Mouse (Mus musculus): ENCODE results near the gene Osbpl10. TPM values are rescaled to one million over a fixed set of nuclear protein-coding genes. Genes with fewer than 3 reads are reported as not detected.

The Osbpl10 gene
- polyA plus RNA-seq, 1 experiment: 8.3 TPM

DNA sequence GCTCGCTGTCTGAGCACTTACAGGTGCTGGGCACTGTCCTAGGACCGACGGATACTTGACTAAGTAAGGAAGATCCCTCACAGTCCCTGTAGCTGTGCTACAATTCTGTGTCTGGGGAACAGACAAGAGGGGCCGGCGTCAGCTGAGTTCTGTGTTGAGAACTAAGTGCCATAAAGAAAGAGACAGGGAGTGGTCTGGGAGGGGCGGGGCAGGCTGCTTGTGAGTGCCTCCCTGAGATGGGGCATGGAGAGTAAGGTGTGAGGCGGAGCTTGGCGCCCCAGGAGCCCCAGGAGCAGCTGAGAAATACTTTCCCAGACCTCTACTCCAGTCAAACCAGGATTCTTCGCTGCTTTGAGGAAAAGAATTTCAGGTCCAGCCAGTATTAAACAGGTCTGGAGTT is 239.6 kb downstream of the Osbpl10 start:
- TF ChIP-seq CTCF (IDR thresholded peaks at IDR 0.05; ENCODE audit: low read depth, low read length): no peak
- H3K4me1 ChIP-seq (ENCODE audit: control insufficient read depth, insufficient read depth, low read length): peaks cover 3% of the 10 kb centered on the region
- H3K27ac ChIP-seq (ENCODE audit: insufficient read depth, low read length): no peak overlapping the region
- H3K9me3 ChIP-seq (replicated peaks; ENCODE audit: control insufficient read depth, insufficient read depth, low read length, poor library complexity, severe bottlenecking): no peaks in the 10 kb centered on the region
- H3K27me3 ChIP-seq (ENCODE audit: control insufficient read depth, insufficient read depth, low read length, poor library complexity, severe bottlenecking): no peaks in the 10 kb centered on the region
- H3K9ac ChIP-seq (ENCODE audit: low read depth, poor library complexity, severe bottlenecking): no peak overlapping the region
- no peak overlapping the region for H3K4me3 ChIP-seq (ENCODE audit: low read depth, low read length)
- H3K36me3 ChIP-seq (ENCODE audit: control insufficient read depth, insufficient read depth, low read length, poor library complexity, severe bottlenecking): no peaks in the 10 kb centered on the region

GRCm38 (mm10) chr9:115220466-115220865 is 242.1 kb downstream of the Osbpl10 start:
- H3K9me3 ChIP-seq (replicated peaks; ENCODE audit: control insufficient read depth, insufficient read depth, low read length, poor library complexity, severe bottlenecking): no peaks in the 10 kb centered on the region
- no peak overlapping the region for H3K4me3 ChIP-seq (ENCODE audit: low read depth, low read length)
- H3K36me3 ChIP-seq (ENCODE audit: control insufficient read depth, insufficient read depth, low read length, poor library complexity, severe bottlenecking): no peaks in the 10 kb centered on the region
- H3K9ac ChIP-seq (ENCODE audit: low read depth, poor library complexity, severe bottlenecking): no peak overlapping the region
- TF ChIP-seq POLR2A (IDR thresholded peaks at IDR 0.05; ENCODE audit: insufficient read depth, low read length) (no peak), CTCF (IDR thresholded peaks at IDR 0.05; ENCODE audit: low read depth, low read length) (no peak), EP300 (IDR thresholded peaks at IDR 0.05; ENCODE audit: insufficient read depth, low read depth, low read length) (no peak)
- peaks cover 3% of the 10 kb centered on the region for H3K4me1 ChIP-seq (ENCODE audit: control insufficient read depth, insufficient read depth, low read length)
- no peak overlapping the region for H3K27ac ChIP-seq (ENCODE audit: insufficient read depth, low read length)
- H3K27me3 ChIP-seq (ENCODE audit: control insufficient read depth, insufficient read depth, low read length, poor library complexity, severe bottlenecking): no peaks in the 10 kb centered on the region

GRCm38 (mm10) chr9:115221265-115221664 is 242.9 kb downstream of the Osbpl10 start:
- Histone ChIP-seq H3K4me1 (ENCODE audit: control insufficient read depth, insufficient read depth, low read length) (no peaks in the 10 kb centered on the region), H3K27me3 (ENCODE audit: control insufficient read depth, insufficient read depth, low read length, poor library complexity, severe bottlenecking) (no peaks in the 10 kb centered on the region), H3K27ac (ENCODE audit: insufficient read depth, low read length) (no peak overlapping the region), H3K9me3 (replicated peaks; ENCODE audit: control insufficient read depth, insufficient read depth, low read length, poor library complexity, severe bottlenecking) (no peaks in the 10 kb centered on the region), H3K4me3 (ENCODE audit: low read depth, low read length) (no peak overlapping the region), H3K9ac (ENCODE audit: low read depth, poor library complexity, severe bottlenecking) (no peak overlapping the region), H3K36me3 (ENCODE audit: control insufficient read depth, insufficient read depth, low read length, poor library complexity, severe bottlenecking) (no peaks in the 10 kb centered on the region)
- TF ChIP-seq CTCF (IDR thresholded peaks at IDR 0.05; ENCODE audit: low read depth, low read length) (no peak), POLR2A (IDR thresholded peaks at IDR 0.05; ENCODE audit: insufficient read depth, low read length) (no peak), EP300 (IDR thresholded peaks at IDR 0.05; ENCODE audit: insufficient read depth, low read depth, low read length) (no peak)

GRCm38 (mm10) chr9:115224744-115225354 is 246.5 kb downstream of the Osbpl10 start:
- Histone ChIP-seq H3K4me1 (ENCODE audit: control insufficient read depth, insufficient read depth, low read length) (no peaks in the 10 kb centered on the region), H3K27ac (ENCODE audit: insufficient read depth, low read length) (no peak overlapping the region), H3K4me3 (ENCODE audit: low read depth, low read length) (no peak overlapping the region), H3K27me3 (ENCODE audit: control insufficient read depth, insufficient read depth, low read length, poor library complexity, severe bottlenecking) (no peaks in the 10 kb centered on the region), H3K9me3 (replicated peaks; ENCODE audit: control insufficient read depth, insufficient read depth, low read length, poor library complexity, severe bottlenecking) (no peaks in the 10 kb centered on the region), H3K36me3 (ENCODE audit: control insufficient read depth, insufficient read depth, low read length, poor library complexity, severe bottlenecking) (no peaks in the 10 kb centered on the region), H3K9ac (ENCODE audit: low read depth, poor library complexity, severe bottlenecking) (no peak overlapping the region)
- TF ChIP-seq CTCF (IDR thresholded peaks at IDR 0.05; ENCODE audit: low read depth, low read length) (no peak), EP300 (IDR thresholded peaks at IDR 0.05; ENCODE audit: insufficient read depth, low read depth, low read length) (no peak), POLR2A (IDR thresholded peaks at IDR 0.05; ENCODE audit: insufficient read depth, low read length) (no peak)

DNA sequence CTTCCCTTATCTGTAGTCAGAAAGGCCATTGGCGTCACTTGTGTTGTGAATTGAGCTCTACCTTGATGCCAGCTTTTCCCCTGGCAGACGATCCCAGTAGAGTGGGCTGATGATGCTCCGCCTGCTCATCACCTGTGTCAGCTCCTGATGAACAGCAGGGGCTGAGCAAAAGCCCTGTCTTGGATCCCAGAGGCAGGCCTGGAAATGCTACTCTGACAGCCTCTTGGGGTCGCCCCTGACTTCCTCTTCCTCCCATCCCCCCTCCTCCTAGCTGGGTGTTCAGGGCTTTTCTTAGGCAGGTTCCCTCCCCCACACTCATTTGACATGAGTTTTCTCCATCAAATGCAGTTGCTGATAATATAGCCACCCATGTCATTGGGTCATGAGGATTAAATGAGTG is 250.8 kb downstream of the Osbpl10 start:
- TF ChIP-seq CTCF (IDR thresholded peaks at IDR 0.05; ENCODE audit: low read depth, low read length) (no peak), EP300 (IDR thresholded peaks at IDR 0.05; ENCODE audit: insufficient read depth, low read depth, low read length) (no peak), POLR2A (IDR thresholded peaks at IDR 0.05; ENCODE audit: insufficient read depth, low read length) (no peak)
- Histone ChIP-seq H3K9me3 (replicated peaks; ENCODE audit: control insufficient read depth, insufficient read depth, low read length, poor library complexity, severe bottlenecking) (no peaks in the 10 kb centered on the region), H3K27me3 (ENCODE audit: control insufficient read depth, insufficient read depth, low read length, poor library complexity, severe bottlenecking) (no peaks in the 10 kb centered on the region), H3K36me3 (ENCODE audit: control insufficient read depth, insufficient read depth, low read length, poor library complexity, severe bottlenecking) (no peaks in the 10 kb centered on the region), H3K4me1 (ENCODE audit: control insufficient read depth, insufficient read depth, low read length) (no peaks in the 10 kb centered on the region), H3K27ac (ENCODE audit: insufficient read depth, low read length) (no peak overlapping the region), H3K9ac (ENCODE audit: low read depth, poor library complexity, severe bottlenecking) (no peak overlapping the region), H3K4me3 (ENCODE audit: low read depth, low read length) (no peak overlapping the region)

GRCm38 (mm10) chr9:115229676-115230075 is 251.3 kb downstream of the Osbpl10 start:
- H3K27me3 ChIP-seq (ENCODE audit: control insufficient read depth, insufficient read depth, low read length, poor library complexity, severe bottlenecking): no peaks in the 10 kb centered on the region
- no peaks in the 10 kb centered on the region for H3K36me3 ChIP-seq (ENCODE audit: control insufficient read depth, insufficient read depth, low read length, poor library complexity, severe bottlenecking)
- H3K9ac ChIP-seq (ENCODE audit: low read depth, poor library complexity, severe bottlenecking): no peak overlapping the region
- H3K4me3 ChIP-seq (ENCODE audit: low read depth, low read length): no peak overlapping the region
- TF ChIP-seq CTCF (IDR thresholded peaks at IDR 0.05; ENCODE audit: low read depth, low read length) (no peak), POLR2A (IDR thresholded peaks at IDR 0.05; ENCODE audit: insufficient read depth, low read length) (no peak), EP300 (IDR thresholded peaks at IDR 0.05; ENCODE audit: insufficient read depth, low read depth, low read length) (no peak)
- no peaks in the 10 kb centered on the region for H3K9me3 ChIP-seq (replicated peaks; ENCODE audit: control insufficient read depth, insufficient read depth, low read length, poor library complexity, severe bottlenecking)
- H3K4me1 ChIP-seq (ENCODE audit: control insufficient read depth, insufficient read depth, low read length): no peaks in the 10 kb centered on the region
- no peak overlapping the region for H3K27ac ChIP-seq (ENCODE audit: insufficient read depth, low read length)

All from ES-Bruce4 (cell line).